Mouse (Mus musculus): ENCODE data around the gene Akap13.

DNA sequence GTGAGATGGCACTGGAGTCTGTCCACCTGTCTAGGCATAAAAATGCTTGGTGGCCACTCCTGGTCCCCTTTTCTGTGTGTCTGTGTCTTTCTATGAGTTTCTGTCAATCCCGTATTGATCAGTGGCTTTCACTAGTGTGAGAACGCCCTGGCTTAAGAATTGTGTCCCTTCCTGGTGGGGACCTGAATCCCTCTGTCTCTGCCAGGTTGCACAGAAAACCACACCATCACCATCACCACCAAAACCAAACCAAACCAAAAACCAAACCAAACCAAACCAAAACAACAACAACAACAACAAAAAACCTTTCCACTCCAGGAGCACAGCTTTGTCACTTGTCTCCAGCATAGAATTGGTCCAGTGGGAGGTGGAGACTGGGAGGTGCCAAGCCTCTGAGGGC is 337.8 kb downstream of the Akap13 start:
- TF ChIP-seq POLR2A (IDR thresholded peaks at IDR 0.05; ENCODE audit: borderline replicate concordance, extremely low read depth, low read depth, low read length) (no peak), CTCF (IDR thresholded peaks at IDR 0.05; ENCODE audit: insufficient read depth, low read length) (no peak)
